Mouse (Mus musculus): Measurements from ENCODE around the gene Uhrf1bp1. TPM values are rescaled to one million over a fixed set of nuclear protein-coding genes. Genes with fewer than 3 reads are reported as not detected.

The Uhrf1bp1 gene
- polyA plus RNA-seq, 1 experiment from 2014 or later, result 1.5 TPM

- H3K9ac ChIP-seq (replicated peaks; ENCODE audit: low read depth), result no peak overlapping the region
- WGBS, result 62% methylated on average over 11 of the region's 11 CpGs
- H3K4me3 ChIP-seq (ENCODE audit: low read depth, low read length), result no peak overlapping the region
- no peak overlapping the region for H3K4me2 ChIP-seq (replicated peaks; ENCODE audit: low read depth, low read length)
- TF ChIP-seq EP300 (IDR thresholded peaks at IDR 0.05), result no peak
- H3K9me3 ChIP-seq (ENCODE audit: low read length), result no peaks in the 10 kb centered on the region
- no peaks in the 10 kb centered on the region for H3K27me3 ChIP-seq (replicated peaks; ENCODE audit: insufficient read depth, low read length)
- ATAC-seq, result no peak
- H3K36me3 ChIP-seq (ENCODE audit: insufficient read depth, low read length), result no peaks in the 10 kb centered on the region
- no peak overlapping the region for H3K27ac ChIP-seq (ENCODE audit: low read length)
- H3K4me1 ChIP-seq (ENCODE audit: insufficient read depth, low read depth, low read length), result peaks cover 32% of the 10 kb centered on the region; the same call in 1 of the 2 replicates
- DNase-seq (ENCODE audit: low spot score), result peak; percentile 32
Measured at GRCm38 (mm10) chr17:27922174-27922712, 66.0 kb downstream of the Uhrf1bp1 start.

- Histone ChIP-seq H3K9me3 (ENCODE audit: low read length) (no peaks in the 10 kb centered on the region), H3K4me2 (replicated peaks; ENCODE audit: low read depth, low read length) (no peak overlapping the region), H3K4me1 (ENCODE audit: insufficient read depth, low read depth, low read length) (peaks cover 32% of the 10 kb centered on the region; the same call in 1 of the 2 replicates), H3K27me3 (replicated peaks; ENCODE audit: insufficient read depth, low read length) (no peaks in the 10 kb centered on the region), H3K4me3 (ENCODE audit: low read depth, low read length) (no peak overlapping the region), H3K27ac (ENCODE audit: low read length) (peak overlapping the region; percentile 69), H3K36me3 (ENCODE audit: insufficient read depth, low read length) (no peaks in the 10 kb centered on the region), H3K9ac (replicated peaks; ENCODE audit: low read depth) (no peak overlapping the region)
- WGBS, result 7% methylated on average over 4 of the region's 4 CpGs
- ATAC-seq (peak; percentile 88), DNase-seq (ENCODE audit: low spot score) (peak; percentile 90)
- TF ChIP-seq EP300 (IDR thresholded peaks at IDR 0.05), result peak; percentile 98
- TF ChIP-seq CTCF (IDR thresholded peaks at IDR 0.05), result no peak
Measured at GRCm38 (mm10) chr17:27925054-27925453, 68.8 kb downstream of the Uhrf1bp1 start.

- H3K4me3 ChIP-seq (ENCODE audit: low read depth, low read length), result no peak overlapping the region
- ATAC-seq, result peak; percentile 53
- TF ChIP-seq CTCF (IDR thresholded peaks at IDR 0.05) (peak; percentile 49), EP300 (IDR thresholded peaks at IDR 0.05) (no peak)
- no peaks in the 10 kb centered on the region for H3K27me3 ChIP-seq (replicated peaks; ENCODE audit: insufficient read depth, low read length)
- no peak overlapping the region for H3K9ac ChIP-seq (replicated peaks; ENCODE audit: low read depth)
- H3K36me3 ChIP-seq (ENCODE audit: insufficient read depth, low read length), result no peaks in the 10 kb centered on the region
- peak overlapping the region; percentile 69 for H3K27ac ChIP-seq (ENCODE audit: low read length)
- WGBS, result 30% methylated on average over 7 of the region's 7 CpGs
- peaks cover 32% of the 10 kb centered on the region; the same call in 1 of the 2 replicates for H3K4me1 ChIP-seq (ENCODE audit: insufficient read depth, low read depth, low read length)
- no peaks in the 10 kb centered on the region for H3K9me3 ChIP-seq (ENCODE audit: low read length)
- peak; percentile 70 for DNase-seq (ENCODE audit: low spot score)
- no peak overlapping the region for H3K4me2 ChIP-seq (replicated peaks; ENCODE audit: low read depth, low read length)
Measured at GRCm38 (mm10) chr17:27925504-27925903, 69.3 kb downstream of the Uhrf1bp1 start.

GRCm38 (mm10) chr17:27930291-27930690, 74.0 kb downstream of the Uhrf1bp1 start:
- TF ChIP-seq CTCF (IDR thresholded peaks at IDR 0.05) (no peak), EP300 (IDR thresholded peaks at IDR 0.05) (no peak)
- no peak for ATAC-seq
- Histone ChIP-seq H3K36me3 (ENCODE audit: insufficient read depth, low read length) (no peaks in the 10 kb centered on the region), H3K4me2 (replicated peaks; ENCODE audit: low read depth, low read length) (no peak overlapping the region), H3K9ac (replicated peaks; ENCODE audit: low read depth) (no peak overlapping the region), H3K9me3 (ENCODE audit: low read length) (no peaks in the 10 kb centered on the region), H3K4me1 (ENCODE audit: insufficient read depth, low read depth, low read length) (peaks cover 23% of the 10 kb centered on the region; the same call in 1 of the 2 replicates), H3K27me3 (replicated peaks; ENCODE audit: insufficient read depth, low read length) (no peaks in the 10 kb centered on the region), H3K4me3 (ENCODE audit: low read depth, low read length) (no peak overlapping the region), H3K27ac (ENCODE audit: low read length) (no peak overlapping the region)
- 80% methylated on average over 5 of the region's 5 CpGs for WGBS
- DNase-seq (ENCODE audit: low spot score), result no peak

GRCm38 (mm10) chr17:27931826-27932225, 75.6 kb downstream of the Uhrf1bp1 start:
- Histone ChIP-seq H3K9me3 (ENCODE audit: low read length) (no peaks in the 10 kb centered on the region), H3K4me2 (replicated peaks; ENCODE audit: low read depth, low read length) (no peak overlapping the region), H3K27me3 (replicated peaks; ENCODE audit: insufficient read depth, low read length) (no peaks in the 10 kb centered on the region), H3K36me3 (ENCODE audit: insufficient read depth, low read length) (no peaks in the 10 kb centered on the region), H3K4me3 (ENCODE audit: low read depth, low read length) (no peak overlapping the region), H3K4me1 (ENCODE audit: insufficient read depth, low read depth, low read length) (peaks cover 16% of the 10 kb centered on the region; the same call in 1 of the 2 replicates), H3K27ac (ENCODE audit: low read length) (no peak overlapping the region; the same call in 1 of the 2 replicates), H3K9ac (replicated peaks; ENCODE audit: low read depth) (no peak overlapping the region)
- 54% methylated on average over 4 of the region's 4 CpGs for WGBS
- peak; percentile 77 for DNase-seq (ENCODE audit: low spot score)
- TF ChIP-seq EP300 (IDR thresholded peaks at IDR 0.05) (peak; percentile 21; the same call in 1 of the 2 replicates), CTCF (IDR thresholded peaks at IDR 0.05) (no peak)
- peak; percentile 26; the same call in 1 of the 2 replicates for ATAC-seq

- Histone ChIP-seq H3K27me3 (replicated peaks; ENCODE audit: insufficient read depth, low read length) (no peaks in the 10 kb centered on the region), H3K4me1 (ENCODE audit: insufficient read depth, low read depth, low read length) (peaks cover 36% of the 10 kb centered on the region; the same call in 1 of the 2 replicates), H3K9me3 (ENCODE audit: low read length) (no peaks in the 10 kb centered on the region), H3K4me3 (ENCODE audit: low read depth, low read length) (no peak overlapping the region), H3K9ac (replicated peaks; ENCODE audit: low read depth) (no peak overlapping the region), H3K27ac (ENCODE audit: low read length) (peak overlapping the region; percentile 44; the same call in 1 of the 2 replicates), H3K36me3 (ENCODE audit: insufficient read depth, low read length) (no peaks in the 10 kb centered on the region), H3K4me2 (replicated peaks; ENCODE audit: low read depth, low read length) (no peak overlapping the region)
- ATAC-seq (no peak), DNase-seq (ENCODE audit: low spot score) (peak; percentile 60)
- 71% methylated on average over 10 of the region's 10 CpGs for WGBS
- TF ChIP-seq EP300 (IDR thresholded peaks at IDR 0.05) (no peak), CTCF (IDR thresholded peaks at IDR 0.05) (no peak)
Measured at GRCm38 (mm10) chr17:27934136-27934910, 78.1 kb downstream of the Uhrf1bp1 start.

Data from lung, postnatal 0 days (tissue).